Mouse (Mus musculus): ENCODE measurements around the gene Slc9b2.

DNA sequence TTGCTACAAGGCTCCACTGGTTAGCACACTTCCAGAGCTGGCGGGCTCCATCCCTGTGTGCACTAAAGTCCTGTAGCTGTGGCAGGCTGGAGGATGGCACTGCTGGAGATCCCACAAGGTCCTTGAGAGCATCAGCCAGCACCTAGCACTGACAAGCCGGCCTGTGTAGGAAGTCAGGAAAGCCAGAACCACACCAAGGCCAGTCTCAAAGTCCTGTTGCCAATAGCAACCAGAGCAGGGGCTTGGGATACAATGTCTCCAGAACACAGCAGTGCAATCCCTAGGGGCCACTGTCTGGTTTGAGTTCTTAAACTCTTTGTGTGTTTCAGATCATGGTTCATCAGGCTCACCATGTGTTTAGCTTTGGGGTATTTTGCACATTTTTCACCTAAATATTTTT is 7.3 kb downstream of the Slc9b2 start:
- TF ChIP-seq POLR2A (IDR thresholded peaks at IDR 0.05; ENCODE audit: low read depth, low read length) (no peak), CTCF (IDR thresholded peaks at IDR 0.05; ENCODE audit: extremely low read depth, insufficient read depth, insufficient read length, insufficient replicate concordance) (no peak)

Data from spleen, adult 2 months (tissue).